Mouse (Mus musculus): ENCODE measurements around the gene Tspan18. TPM values are rescaled to one million over a fixed set of nuclear protein-coding genes. Genes with fewer than 3 reads are reported as not detected.
A peak's percentile ranks its signal among the peaks of the same experiment; 100 is the strongest.

Tspan18 gene
- total RNA-seq, 1 experiment from 2014 or later = not detected

DNA sequence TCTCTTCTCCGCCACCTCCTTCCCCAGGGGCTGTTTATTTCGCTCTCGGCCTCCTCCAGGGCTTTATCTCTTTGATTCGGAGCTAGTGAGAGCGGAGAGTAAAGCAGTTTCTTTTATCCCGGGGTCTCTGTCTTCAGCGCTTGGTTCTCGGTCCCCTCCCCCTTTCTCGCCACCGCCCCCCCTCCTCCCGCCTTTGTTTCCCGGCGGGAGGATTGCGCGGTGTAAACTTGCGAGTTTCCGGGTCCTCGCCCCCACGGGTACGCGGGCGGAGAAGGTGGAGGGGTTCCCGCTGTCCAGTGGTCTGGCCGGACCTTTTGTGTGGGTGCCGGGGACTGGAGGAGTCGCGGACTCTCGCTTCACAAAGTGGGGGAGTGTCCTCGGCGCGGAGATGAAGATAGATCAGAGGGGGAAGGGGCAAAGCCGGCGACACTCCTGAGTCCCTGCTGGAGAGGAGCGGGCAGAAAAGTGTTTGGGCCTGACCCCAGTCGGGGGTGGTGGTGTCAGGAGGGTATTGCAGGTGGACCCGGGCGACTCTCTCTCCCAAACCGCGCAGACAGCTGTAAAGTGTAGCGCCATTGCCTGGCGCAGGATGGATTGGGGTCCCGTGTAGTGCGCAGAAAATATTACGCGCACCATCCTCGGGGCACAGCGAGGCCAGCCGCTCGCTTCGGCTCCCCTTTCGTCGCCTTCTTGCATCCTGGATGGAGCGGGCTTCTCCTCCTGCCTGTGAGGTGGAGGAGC is 146.1 kb downstream of the Tspan18 start:
- ATAC-seq (replicated peaks in 1 of 2; ENCODE audit: insufficient read depth in 1 of 2, low FRiP score in 2 of 2, low TSS enrichment in 1 of 2, low read depth in 1 of 2, poor library complexity in 2 of 2, severe bottlenecking in 2 of 2) = peak in 1 of 2 experiments; percentile 6; a peak in 1 of 4 replicates

DNA sequence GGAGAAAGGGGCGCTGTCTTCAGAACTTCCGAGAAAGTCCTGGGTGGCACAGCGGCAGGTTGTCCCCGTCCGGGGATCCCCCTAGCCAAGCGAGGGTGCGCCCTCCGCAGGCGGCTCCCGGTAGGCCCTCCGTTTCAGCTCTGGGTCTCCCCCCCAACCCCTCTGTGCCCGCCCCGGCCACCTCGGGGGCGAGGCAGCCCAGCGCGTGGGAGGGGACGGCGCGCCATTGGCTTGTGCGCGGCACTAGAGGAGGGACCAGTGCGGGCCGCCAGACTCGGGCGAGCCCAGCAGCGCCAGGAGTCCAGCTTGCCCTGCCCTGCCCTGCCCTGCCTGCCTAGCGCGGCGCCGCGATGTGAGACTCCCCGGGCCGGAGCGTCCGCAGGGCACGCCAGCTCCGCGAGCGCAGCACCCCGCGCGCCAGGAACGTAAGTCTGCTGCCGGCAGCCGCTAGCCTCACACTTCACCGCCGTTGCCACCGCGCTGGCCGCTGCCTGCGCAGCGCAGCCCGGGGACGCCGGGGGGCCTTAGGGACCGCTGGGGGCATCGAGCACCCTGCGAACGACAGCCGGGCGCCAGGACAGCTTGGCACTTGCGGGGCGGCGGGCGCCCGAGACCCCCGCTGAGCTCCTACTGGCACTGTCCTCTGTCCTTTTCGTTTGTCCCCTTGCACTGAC is 146.8 kb downstream of the Tspan18 start, which contains the start of gene Trp53i11:
Trp53i11 (plus strand) TSS at position 226 of the 674 bp plus-strand sequence.
- peak; percentile 71 to 72 for ATAC-seq (replicated peaks in 1 of 2; ENCODE audit: insufficient read depth in 1 of 2, low FRiP score in 2 of 2, low TSS enrichment in 1 of 2, low read depth in 1 of 2, poor library complexity in 2 of 2, severe bottlenecking in 2 of 2)

DNA sequence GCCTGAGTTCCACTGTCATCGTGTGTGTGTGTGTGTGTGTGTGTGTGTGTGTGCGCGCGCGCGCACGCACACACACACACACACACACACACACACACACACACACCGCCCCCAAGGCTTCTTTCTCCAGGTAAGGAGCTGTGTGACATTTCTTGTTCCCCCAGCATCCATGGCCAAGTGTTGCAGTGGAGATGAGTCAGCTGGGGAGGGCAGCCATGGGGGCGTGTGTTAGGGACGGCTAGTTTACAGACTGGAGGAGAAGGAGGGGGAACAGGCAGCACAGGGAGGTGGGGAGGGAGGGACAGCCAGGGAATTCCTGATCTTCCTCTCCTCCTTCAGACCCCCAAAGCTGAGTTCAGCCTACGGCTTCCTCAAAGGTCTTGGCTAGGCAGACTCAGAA is 151.4 kb downstream of the Tspan18 start:
- ATAC-seq (replicated peaks in 1 of 2; ENCODE audit: insufficient read depth in 1 of 2, low FRiP score in 2 of 2, low TSS enrichment in 1 of 2, low read depth in 1 of 2, poor library complexity in 2 of 2, severe bottlenecking in 2 of 2) = no peak

DNA sequence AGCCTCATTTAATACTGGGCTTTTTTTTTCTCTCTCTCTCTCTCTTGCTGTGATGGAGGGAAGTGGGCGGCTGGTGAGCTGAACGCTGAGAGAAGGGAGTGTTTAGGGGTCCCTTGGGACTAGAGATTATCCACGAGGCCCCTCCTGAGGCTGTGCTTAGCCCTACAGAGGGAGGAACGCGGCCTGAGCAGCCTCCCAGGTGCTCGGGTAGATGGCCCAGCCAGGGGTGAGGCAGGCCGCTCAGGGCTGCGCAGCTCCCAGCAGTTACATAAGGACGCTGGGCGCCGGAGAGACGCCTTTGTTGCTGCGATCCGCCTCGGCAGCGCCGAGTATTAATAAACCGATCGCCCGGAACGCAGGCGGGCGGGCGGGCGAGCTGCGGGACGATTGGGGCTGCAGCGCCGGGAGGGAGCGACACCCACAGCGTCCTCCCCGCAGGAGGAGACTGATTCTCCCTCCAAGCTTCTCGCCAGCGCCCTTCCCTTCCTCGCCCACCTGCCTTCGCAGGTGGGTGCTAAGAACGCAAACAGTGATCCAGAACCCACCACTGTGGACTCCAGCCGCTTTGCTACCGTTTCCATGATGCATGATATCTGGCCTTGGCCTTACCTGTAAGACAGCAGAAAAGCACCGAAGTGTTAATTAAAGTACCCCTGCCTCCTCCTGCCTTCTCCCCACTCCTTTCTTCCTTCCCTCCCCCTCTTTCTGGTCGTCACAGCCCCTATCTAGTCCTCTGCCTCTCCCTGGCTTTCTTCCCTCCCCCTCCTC is 154.0 kb downstream of the Tspan18 start:
- ATAC-seq (replicated peaks in 1 of 2; ENCODE audit: insufficient read depth in 1 of 2, low FRiP score in 2 of 2, low TSS enrichment in 1 of 2, low read depth in 1 of 2, poor library complexity in 2 of 2, severe bottlenecking in 2 of 2) = peak; percentile 18 to 31; a peak in 2 of 4 replicates

DNA sequence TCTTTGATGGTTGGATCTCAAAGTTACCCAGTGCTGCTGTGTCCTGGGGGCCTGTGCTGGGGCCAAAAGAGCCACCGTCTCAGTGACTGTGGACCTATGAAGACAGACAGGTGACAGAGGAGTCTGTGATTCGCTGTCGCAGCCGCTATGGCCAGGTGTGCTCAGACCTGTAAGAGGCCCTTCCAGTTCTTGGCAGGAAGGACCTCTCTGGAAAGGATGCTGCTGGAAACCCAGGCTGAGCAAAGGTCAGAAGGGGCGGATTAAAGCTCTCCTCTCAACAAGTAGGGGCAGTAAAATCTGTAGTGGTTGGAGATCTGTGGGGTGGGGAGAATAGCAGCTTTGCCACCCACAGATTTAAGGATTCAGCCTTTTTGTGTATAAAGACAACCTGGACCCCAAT is 154.7 kb downstream of the Tspan18 start:
- no peak for ATAC-seq (replicated peaks in 1 of 2; ENCODE audit: insufficient read depth in 1 of 2, low FRiP score in 2 of 2, low TSS enrichment in 1 of 2, low read depth in 1 of 2, poor library complexity in 2 of 2, severe bottlenecking in 2 of 2)

DNA sequence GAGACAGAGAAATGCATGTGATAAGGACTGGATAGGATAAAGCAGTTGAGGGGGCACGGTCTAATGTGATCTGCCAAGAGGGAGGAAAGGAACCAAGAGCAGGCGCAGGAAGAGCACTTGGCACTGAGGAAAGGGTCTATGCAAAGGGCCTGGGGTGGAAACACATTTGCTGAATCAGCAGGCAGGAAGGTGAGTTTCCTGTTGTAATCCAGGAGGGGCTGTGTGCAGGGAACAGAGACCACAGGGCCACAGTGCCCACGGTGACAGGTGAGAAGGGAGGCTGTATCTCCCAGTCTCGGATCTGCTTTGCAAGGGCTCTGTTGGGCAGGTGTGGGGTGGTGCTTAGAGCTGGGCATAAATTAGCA is 156.0 kb downstream of the Tspan18 start:
- no peak for ATAC-seq (replicated peaks in 1 of 2; ENCODE audit: insufficient read depth in 1 of 2, low FRiP score in 2 of 2, low TSS enrichment in 1 of 2, low read depth in 1 of 2, poor library complexity in 2 of 2, severe bottlenecking in 2 of 2)

DNA sequence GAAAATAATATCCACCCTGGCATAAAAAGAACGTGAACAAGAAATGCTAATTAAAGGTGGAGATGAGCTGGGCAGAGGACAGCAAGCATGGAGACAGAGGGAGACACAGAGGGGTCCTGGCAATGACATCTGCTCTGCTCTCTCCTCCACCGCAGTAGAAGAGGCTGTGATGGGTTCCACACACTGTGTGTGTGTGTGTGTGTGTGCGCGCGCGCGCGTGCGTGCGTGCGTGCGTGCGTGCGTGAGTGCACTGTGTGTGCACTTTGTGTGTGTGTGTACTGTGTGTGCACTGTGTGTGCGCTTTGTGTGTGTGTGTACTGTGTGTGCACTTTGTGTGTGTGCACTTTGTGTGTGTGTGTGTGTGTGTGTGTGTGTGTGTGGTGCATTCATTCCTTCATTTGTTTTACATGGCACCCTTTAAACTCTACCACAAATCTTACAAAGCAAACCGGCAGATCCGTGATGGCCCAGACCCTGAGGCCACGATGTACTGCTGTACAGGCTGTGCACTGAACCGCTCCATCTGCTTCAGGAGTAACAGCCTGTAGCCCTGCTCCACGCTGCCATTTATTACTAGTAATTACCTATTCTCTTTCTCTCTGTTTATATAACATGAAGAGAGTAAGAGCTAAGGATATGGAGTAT is 156.5 kb downstream of the Tspan18 start:
- ATAC-seq (replicated peaks in 1 of 2; ENCODE audit: insufficient read depth in 1 of 2, low FRiP score in 2 of 2, low TSS enrichment in 1 of 2, low read depth in 1 of 2, poor library complexity in 2 of 2, severe bottlenecking in 2 of 2) = no peak

DNA sequence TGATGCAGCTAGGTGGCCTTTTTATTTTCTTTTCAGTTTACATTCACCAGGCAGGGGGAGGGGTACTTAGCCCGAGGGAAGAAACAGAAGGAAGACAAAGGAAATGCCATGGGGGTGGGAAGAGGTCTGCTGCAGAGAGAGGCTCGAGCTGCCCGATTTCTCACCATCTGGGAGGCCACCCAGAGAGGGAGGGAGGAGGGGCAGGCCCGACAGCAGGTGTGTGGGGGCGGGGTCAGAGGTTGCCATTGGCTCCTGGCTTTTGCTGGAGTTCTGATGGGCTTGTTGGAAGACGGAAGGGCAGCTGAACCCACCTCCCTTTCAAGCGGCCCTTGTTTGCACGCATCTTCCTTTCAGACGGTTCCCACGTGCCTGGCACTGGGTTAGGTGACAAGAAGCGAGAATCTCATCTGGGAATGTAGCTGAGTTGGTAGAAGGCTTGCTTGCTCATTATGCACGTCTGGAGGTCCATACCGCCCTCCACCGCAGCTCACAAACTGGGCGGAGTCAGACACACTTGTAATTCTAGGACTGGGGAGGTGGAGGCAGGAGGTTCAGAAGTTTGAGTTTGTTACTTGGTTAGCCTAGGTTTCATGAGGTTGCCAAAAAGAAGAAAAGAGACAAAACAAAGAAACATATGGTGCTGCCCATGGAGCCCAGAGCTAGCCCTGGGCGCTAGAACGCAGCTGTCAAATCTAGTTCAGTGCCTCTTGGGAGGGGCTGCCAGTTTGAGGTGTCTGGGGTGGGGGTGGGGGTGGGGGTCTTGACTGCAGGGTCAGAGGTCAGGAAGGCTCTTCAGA is 157.2 kb downstream of the Tspan18 start:
- no peak for ATAC-seq (replicated peaks in 1 of 2; ENCODE audit: insufficient read depth in 1 of 2, low FRiP score in 2 of 2, low TSS enrichment in 1 of 2, low read depth in 1 of 2, poor library complexity in 2 of 2, severe bottlenecking in 2 of 2)

DNA sequence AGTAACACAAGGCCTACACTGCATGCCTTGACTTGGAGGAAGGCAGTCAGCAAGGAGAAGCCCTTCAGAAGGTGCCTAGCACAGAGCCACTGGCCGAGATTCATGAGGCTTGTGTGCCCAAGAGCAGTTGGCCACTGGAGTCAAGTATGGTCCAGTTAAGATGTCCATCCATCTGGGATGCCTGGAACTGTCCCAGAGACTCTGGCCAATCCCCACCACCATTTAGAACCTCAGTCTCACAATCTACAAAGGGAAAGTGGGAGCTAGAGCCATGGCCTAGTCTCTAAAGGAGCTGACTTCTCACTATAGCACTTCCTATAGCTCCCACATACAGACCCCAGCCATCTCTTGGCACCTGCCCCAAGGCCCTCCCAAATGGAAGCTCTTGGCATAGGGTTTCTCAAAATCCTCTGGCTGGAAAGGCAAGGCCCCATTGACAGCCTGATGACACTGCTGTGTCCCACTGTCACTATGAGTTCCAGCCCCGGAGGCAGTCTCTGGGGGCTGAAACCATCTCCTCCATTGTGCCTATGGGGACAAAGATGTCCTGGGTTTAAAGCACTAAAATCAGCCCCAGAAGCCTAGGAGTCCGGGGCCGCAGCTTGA is 158.0 kb downstream of the Tspan18 start:
- ATAC-seq (replicated peaks in 1 of 2; ENCODE audit: insufficient read depth in 1 of 2, low FRiP score in 2 of 2, low TSS enrichment in 1 of 2, low read depth in 1 of 2, poor library complexity in 2 of 2, severe bottlenecking in 2 of 2) = no peak

DNA sequence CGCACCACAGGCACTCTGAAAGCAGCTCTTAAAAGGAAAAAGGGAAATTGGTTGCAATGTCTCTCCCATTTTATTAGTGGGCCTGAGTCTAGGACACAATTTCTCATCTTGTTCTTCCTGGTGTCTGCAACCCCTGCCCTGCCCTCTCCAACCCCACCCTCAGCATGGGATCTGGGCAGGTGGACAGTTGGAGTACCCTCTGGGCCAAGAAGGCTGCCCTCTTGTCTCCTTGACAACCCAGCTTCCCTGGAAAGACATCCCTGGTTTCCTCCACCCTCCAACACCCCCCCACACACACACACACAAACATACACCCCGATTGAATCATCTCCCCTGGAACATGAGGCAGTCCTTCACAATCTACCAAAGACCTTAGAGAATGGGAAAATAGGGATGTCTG is 158.6 kb downstream of the Tspan18 start:
- ATAC-seq (replicated peaks in 1 of 2; ENCODE audit: insufficient read depth in 1 of 2, low FRiP score in 2 of 2, low TSS enrichment in 1 of 2, low read depth in 1 of 2, poor library complexity in 2 of 2, severe bottlenecking in 2 of 2) = no peak

DNA sequence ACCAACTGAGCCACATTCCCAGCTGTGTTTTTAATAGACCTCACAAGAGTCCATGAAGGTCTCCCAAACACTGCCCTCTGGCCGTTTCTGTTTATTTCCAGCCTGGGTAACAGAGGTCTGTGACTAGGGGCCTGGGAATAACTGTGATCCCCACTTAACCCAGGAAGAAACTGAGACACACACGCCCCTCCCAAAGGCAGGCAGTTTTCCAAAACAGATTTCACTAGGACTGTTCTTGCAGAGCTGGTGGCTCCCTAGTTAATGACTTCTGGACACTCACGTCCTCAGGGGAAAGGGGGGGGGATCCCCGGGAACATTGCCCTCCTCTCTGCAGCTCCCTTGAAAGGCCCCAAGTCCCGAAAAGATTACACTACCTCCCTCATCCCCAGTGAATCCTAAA is 159.0 kb downstream of the Tspan18 start:
- no peak for ATAC-seq (replicated peaks in 1 of 2; ENCODE audit: insufficient read depth in 1 of 2, low FRiP score in 2 of 2, low TSS enrichment in 1 of 2, low read depth in 1 of 2, poor library complexity in 2 of 2, severe bottlenecking in 2 of 2)

DNA sequence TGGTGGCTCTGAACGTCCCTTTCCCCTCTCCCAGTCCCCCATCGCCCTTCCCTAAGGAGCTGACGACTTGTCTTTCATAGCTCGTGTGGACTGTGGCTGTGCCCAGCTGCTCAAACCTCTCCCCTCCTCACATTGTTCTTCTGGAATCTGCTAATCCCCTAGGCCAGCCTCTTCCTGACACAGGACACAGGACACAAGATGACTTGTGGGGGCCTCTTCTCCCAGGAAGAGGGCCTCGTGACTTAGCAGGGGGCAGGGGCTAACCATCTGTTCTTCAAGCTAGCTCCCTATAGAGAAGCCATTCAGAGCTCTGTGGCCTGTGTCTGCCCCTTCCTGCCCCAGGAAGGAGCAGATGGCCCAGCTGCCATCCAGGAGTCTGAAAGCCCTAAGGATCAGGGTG is 160.1 kb downstream of the Tspan18 start:
- no peak for ATAC-seq (replicated peaks in 1 of 2; ENCODE audit: insufficient read depth in 1 of 2, low FRiP score in 2 of 2, low TSS enrichment in 1 of 2, low read depth in 1 of 2, poor library complexity in 2 of 2, severe bottlenecking in 2 of 2)

DNA sequence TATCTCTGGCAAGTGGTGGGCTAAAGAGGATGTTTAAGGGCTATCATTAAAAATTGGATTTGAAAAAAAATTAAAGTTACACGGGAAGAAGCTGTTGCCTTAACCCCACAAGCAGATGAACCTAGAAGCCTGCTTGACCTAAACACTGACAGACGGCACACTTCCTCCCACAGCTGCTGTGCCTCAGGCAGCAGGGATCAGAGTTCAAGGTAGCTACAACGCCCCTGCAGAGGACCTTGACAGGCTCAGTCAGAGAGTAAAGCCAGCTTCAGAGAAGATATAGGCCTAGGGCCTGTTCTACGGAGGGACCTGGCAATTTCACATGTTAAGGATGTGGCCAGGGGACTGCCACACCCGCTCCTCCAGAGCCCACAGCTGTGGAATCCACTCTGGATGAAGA is 161.8 kb downstream of the Tspan18 start:
- no peak for ATAC-seq (replicated peaks in 1 of 2; ENCODE audit: insufficient read depth in 1 of 2, low FRiP score in 2 of 2, low TSS enrichment in 1 of 2, low read depth in 1 of 2, poor library complexity in 2 of 2, severe bottlenecking in 2 of 2)

DNA sequence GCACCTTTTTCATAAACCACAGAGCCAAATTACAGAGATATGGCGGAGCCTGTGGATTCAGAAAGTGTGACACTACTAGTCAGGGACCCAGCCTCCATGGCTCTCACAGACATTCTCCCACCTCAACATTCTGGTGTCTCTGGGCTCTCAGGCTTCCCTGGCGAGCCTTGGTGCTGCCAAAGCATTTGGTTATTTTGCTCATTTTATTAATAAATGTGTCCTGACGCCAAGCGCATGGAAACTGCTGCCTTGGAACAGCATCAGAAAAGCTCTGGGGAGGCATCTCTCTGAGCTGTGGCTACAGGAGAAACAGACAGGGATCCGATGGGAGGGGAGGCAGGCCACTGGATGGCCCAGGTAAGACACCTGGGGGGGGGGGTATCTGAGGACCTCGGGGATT is 162.4 kb downstream of the Tspan18 start:
- no peak for ATAC-seq (replicated peaks in 1 of 2; ENCODE audit: insufficient read depth in 1 of 2, low FRiP score in 2 of 2, low TSS enrichment in 1 of 2, low read depth in 1 of 2, poor library complexity in 2 of 2, severe bottlenecking in 2 of 2)

DNA sequence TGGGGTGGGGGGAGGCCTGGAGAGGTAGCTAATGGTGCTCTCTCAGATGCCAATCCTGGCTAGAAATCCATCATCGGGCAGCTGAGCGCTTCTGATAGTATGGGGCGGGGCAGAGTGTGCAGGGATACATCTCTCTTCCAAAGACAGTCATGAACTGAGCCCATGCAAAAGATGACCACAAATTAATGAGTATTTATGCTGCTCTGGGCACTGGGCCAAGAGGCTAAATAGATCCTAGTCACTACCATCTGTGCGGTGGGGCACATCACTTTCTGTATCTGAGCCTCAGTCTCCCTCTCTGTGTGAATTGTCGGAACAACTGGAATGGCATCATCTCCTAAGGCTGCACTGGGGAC is 163.5 kb downstream of the Tspan18 start:
- no peak for ATAC-seq (replicated peaks in 1 of 2; ENCODE audit: insufficient read depth in 1 of 2, low FRiP score in 2 of 2, low TSS enrichment in 1 of 2, low read depth in 1 of 2, poor library complexity in 2 of 2, severe bottlenecking in 2 of 2)

DNA sequence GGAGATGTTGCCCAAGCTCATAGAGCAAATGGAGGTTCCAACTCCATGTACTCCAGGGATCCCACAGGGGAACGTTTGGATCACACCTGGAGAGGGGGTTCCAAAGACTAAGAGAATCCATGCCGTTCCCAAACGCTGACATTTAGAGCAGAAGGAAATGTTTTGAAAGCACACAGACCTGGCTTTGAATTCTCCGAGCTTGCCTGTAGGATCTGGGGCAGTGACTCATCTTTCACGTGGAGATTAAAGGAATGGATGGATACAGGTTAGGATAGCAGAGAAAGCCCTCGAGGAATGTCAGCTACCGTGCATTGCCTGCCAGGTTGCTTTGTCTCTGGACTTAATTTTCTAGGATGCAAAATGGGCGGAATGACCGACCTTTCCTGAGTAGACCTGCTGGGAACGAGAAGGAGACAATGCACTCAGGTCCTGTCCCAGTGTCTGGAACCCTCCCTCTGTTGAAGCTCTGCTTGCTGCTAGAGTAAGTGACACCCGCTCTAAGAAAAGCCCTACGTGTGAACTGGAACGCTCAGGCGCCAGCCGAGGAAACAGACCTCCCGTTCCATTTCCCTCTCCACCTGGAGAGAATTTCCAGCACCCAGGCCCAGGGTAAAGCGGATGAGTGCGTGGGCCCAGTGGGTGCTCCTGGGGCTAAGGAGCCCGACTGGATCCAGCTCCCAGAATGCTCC is 164.0 kb downstream of the Tspan18 start:
- ATAC-seq (replicated peaks in 1 of 2; ENCODE audit: insufficient read depth in 1 of 2, low FRiP score in 2 of 2, low TSS enrichment in 1 of 2, low read depth in 1 of 2, poor library complexity in 2 of 2, severe bottlenecking in 2 of 2) = no peak

Measured in hematopoietic stem cell, adult 5-6 weeks (primary cell).